Mouse (Mus musculus) retina, postnatal 1 day (tissue): ENCODE measurements at regions not wholly inside any gene's neighbourhood (a gene's known extent, or its start where the extent isn't known, plus 50 kb on each side); places are given as distances from the start of the nearest gene placed in this dataset.

Experiments used
- DNase-seq: peaks from one replicate; pipeline ENCODE4 v3.0.0-alpha.2; 2012

- peak; percentile 4 for DNase-seq
Observed at GRCm38 (mm10) chr14:17567927-17568326, 92.1 kb upstream of the Thrb start.

- DNase-seq, result no peak
Observed at GRCm38 (mm10) chr14:17569087-17569636, 90.9 kb upstream of the Thrb start.

GRCm38 (mm10) chr14:17578776-17579175, 81.3 kb upstream of the Thrb start:
- DNase-seq, result peak; percentile 29

GRCm38 (mm10) chr14:17589595-17589994, 70.5 kb upstream of the Thrb start:
- no peak for DNase-seq

- no peak for DNase-seq
Observed at GRCm38 (mm10) chr14:17599553-17599952, 60.5 kb upstream of the Thrb start.

- DNase-seq, result no peak
Observed at GRCm38 (mm10) chr14:17602357-17602756, 57.7 kb upstream of the Thrb start.

- DNase-seq, result peak; percentile 69
Observed at GRCm38 (mm10) chr14:17606018-17606417, 54.0 kb upstream of the Thrb start.

GRCm38 (mm10) chr14:17607186-17607585, 52.9 kb upstream of the Thrb start:
- no peak for DNase-seq
